Mouse (Mus musculus): ENCODE results near the gene Vmn1r27. TPM values are rescaled to one million over a fixed set of nuclear protein-coding genes. Genes with fewer than 3 reads are reported as not detected.

The Vmn1r27 gene
- not detected for polyA plus RNA-seq (2012; fragmentation: generic; extraction: Trizol)
- long read RNA-seq, experiment 1, result 0 reads
- long read RNA-seq, experiment 2, result 0 reads

DNA sequence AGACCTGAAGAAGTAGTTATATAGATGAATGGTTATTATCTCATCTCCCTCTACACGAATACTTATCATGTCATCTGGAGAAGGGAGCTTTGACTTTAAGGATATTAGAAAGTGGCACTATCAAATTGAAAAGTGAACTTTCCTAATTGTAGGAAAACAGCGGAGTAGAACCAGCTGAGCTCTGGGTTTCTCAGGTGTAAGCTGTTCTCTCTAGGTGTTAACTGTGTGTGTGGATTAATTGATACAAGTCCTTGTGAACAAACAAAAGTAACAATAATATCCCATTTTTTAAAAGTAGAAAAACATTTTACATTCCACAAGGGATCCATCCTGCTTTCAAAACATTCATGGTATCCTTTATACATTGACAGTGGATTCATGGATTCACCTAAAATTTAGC lies at the start of gene Vmn1r27:
Vmn1r27 (minus strand) TSS at position 101 of the 400 bp plus-strand sequence.
- Histone ChIP-seq H3K4me3 (ENCODE audit: insufficient read depth, poor library complexity, severe bottlenecking) (no peak within 1 kb of the TSS), H3ac (ENCODE audit: control insufficient read depth, insufficient read length, low read depth) (no peak within 1 kb of the TSS), H3K27me3 (ENCODE audit: control insufficient read depth, insufficient read depth, insufficient read length) (no peaks in the 10 kb centered on the region), H3K36me3 (ENCODE audit: control insufficient read depth, insufficient read depth) (no peaks in the 10 kb centered on the region), H3K79me3 (ENCODE audit: low read depth) (no peaks in the 10 kb centered on the region), H3K79me2 (ENCODE audit: control insufficient read depth, insufficient read depth) (no peaks in the 10 kb centered on the region)
- no peak for TF ChIP-seq MYOD1 (IDR thresholded peaks at IDR 0.05; ENCODE audit: control insufficient read depth, insufficient read length, low read depth)

- Histone ChIP-seq H3K79me3 (ENCODE audit: low read depth) (no peaks in the 10 kb centered on the region), H3K27me3 (ENCODE audit: control insufficient read depth, insufficient read depth, insufficient read length) (no peaks in the 10 kb centered on the region), H3K79me2 (ENCODE audit: control insufficient read depth, insufficient read depth) (no peaks in the 10 kb centered on the region), H3K36me3 (ENCODE audit: control insufficient read depth, insufficient read depth) (no peaks in the 10 kb centered on the region), H3ac (ENCODE audit: control insufficient read depth, insufficient read length, low read depth) (no peak within 1 kb of the TSS), H3K4me3 (ENCODE audit: insufficient read depth, poor library complexity, severe bottlenecking) (no peak within 1 kb of the TSS)
- TF ChIP-seq CTCF (IDR thresholded peaks at IDR 0.05; ENCODE audit: control insufficient read depth, insufficient read depth, insufficient read length), result no peak
- TF ChIP-seq MYOG (IDR thresholded peaks at IDR 0.05; ENCODE audit: control insufficient read depth, extremely low read depth, insufficient read length), result no peak
- no peak for TF ChIP-seq CEBPB (IDR thresholded peaks at IDR 0.05; ENCODE audit: low read depth)
- no peak for TF ChIP-seq MAX (IDR thresholded peaks at IDR 0.05)
- TF ChIP-seq FOSL1 (IDR thresholded peaks at IDR 0.05; ENCODE audit: insufficient read depth, low read length, poor library complexity, severe bottlenecking), result no peak
- TF ChIP-seq USF1 (IDR thresholded peaks at IDR 0.05; ENCODE audit: low read depth), result no peak
- no peak for TF ChIP-seq MYOD1 (IDR thresholded peaks at IDR 0.05; ENCODE audit: control insufficient read depth, insufficient read length, low read depth)
Measured at GRCm38 (mm10) chr6:58261737-58262136, 43.1 kb upstream of the Vmn1r27 start, which contains the start of gene Vmn1r28. Vmn1r28 (plus strand) TSS chr6:58262037.

GRCm38 (mm10) chr6:58216119-58216518 lies 2.5 kb downstream of the Vmn1r27 start:
- H3K79me2 ChIP-seq (ENCODE audit: control insufficient read depth, insufficient read depth), result no peaks in the 10 kb centered on the region
- no peaks in the 10 kb centered on the region for H3K36me3 ChIP-seq (ENCODE audit: control insufficient read depth, insufficient read depth)
- H3K4me3 ChIP-seq (ENCODE audit: insufficient read depth, poor library complexity, severe bottlenecking), result no peak overlapping the region
- no peak overlapping the region for H3ac ChIP-seq (ENCODE audit: control insufficient read depth, insufficient read length, low read depth)
- TF ChIP-seq MYOG (IDR thresholded peaks at IDR 0.05; ENCODE audit: control insufficient read depth, extremely low read depth, insufficient read length), result no peak
- no peak for TF ChIP-seq MYOD1 (IDR thresholded peaks at IDR 0.05; ENCODE audit: control insufficient read depth, insufficient read length, low read depth)
- no peak for TF ChIP-seq USF1 (IDR thresholded peaks at IDR 0.05; ENCODE audit: low read depth)
- TF ChIP-seq CEBPB (IDR thresholded peaks at IDR 0.05; ENCODE audit: low read depth), result no peak
- TF ChIP-seq MAX (IDR thresholded peaks at IDR 0.05), result no peak
- TF ChIP-seq FOSL1 (IDR thresholded peaks at IDR 0.05; ENCODE audit: insufficient read depth, low read length, poor library complexity, severe bottlenecking), result no peak
- no peak for TF ChIP-seq CTCF (IDR thresholded peaks at IDR 0.05; ENCODE audit: control insufficient read depth, insufficient read depth, insufficient read length)
- H3K27me3 ChIP-seq (ENCODE audit: control insufficient read depth, insufficient read depth, insufficient read length), result no peaks in the 10 kb centered on the region
- H3K79me3 ChIP-seq (ENCODE audit: low read depth), result no peaks in the 10 kb centered on the region

Other genes with a start within 250 kb of the Vmn1r27 start
- gene Vmn1r25, start 238.0 kb downstream of the Vmn1r27 start, polyA plus RNA-seq (2012; fragmentation: generic; extraction: Trizol), result not detected
- not detected for gene Vmn1r26, start 203.7 kb downstream of the Vmn1r27 start, polyA plus RNA-seq (2012; fragmentation: generic; extraction: Trizol)
- not detected for gene Vmn1r28, start 43.2 kb upstream of the Vmn1r27 start, polyA plus RNA-seq (2012; fragmentation: generic; extraction: Trizol)
- gene Vmn1r29, start 82.7 kb upstream of the Vmn1r27 start, polyA plus RNA-seq (2012; fragmentation: generic; extraction: Trizol), result not detected
- gene Vmn1r30, start 224.6 kb upstream of the Vmn1r27 start, polyA plus RNA-seq (2012; fragmentation: generic; extraction: Trizol), result not detected

All from C2C12 (cell line).